Mouse (Mus musculus) adrenal gland, adult 18-20 months (tissue): ENCODE data around the gene Fam136a. TPM values are rescaled to one million over a fixed set of nuclear protein-coding genes. Genes with fewer than 3 reads are reported as not detected.
A peak's percentile ranks its signal among the peaks of the same experiment; 100 is the strongest.

Source experiments
- DNase-seq, 2 experiments: peaks; one replicate each; pipeline ENCODE4 v3.0.0; 2021 to 2022; ENCODE audit warnings: low spot score in 2 of 2
- total RNA-seq, 2 experiments: library from RNA; stranded (reverse); gene quantifications; 1 replicate in 1 of 2; 2 replicates in 1 of 2; pipeline ENCODE4 v1.2.3; 2021

Gene Fam136a
- total RNA-seq, 2 experiments from 2014 or later, result 51.0 to 78.9 TPM

GRCm38 (mm10) chr6:86395969-86396368 is 30.5 kb downstream of the Fam136a start:
- DNase-seq, result no peak

GRCm38 (mm10) chr6:86396581-86397256 is 31.3 kb downstream of the Fam136a start, which contains the start of gene Pcyox1:
Gene Pcyox1, minus strand, starts transcription at chr6:86397154.
- DNase-seq, result peak; percentile 88 to 90

GRCm38 (mm10) chr6:86397257-86397980 is 32.0 kb downstream of the Fam136a start:
- no peak for DNase-seq

DNA sequence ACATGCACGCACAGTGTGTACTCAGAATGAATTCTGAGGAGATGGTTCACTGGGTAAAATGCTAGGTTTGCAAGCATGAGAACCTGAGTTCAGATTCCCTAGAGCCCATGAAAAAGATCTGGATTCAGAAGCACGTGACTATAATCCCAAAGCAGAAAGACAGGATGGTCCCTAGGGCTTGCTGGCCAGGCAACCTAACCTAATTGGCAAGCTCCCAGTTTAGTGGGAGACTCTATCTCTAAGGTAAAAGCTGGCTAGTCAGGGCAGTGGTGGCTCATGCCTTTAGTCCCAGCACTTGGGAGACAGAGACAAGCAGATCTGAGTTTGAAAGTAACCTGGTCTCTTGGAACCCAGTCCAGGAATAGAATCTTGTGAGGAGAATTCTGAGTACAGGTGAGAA is 33.5 kb downstream of the Fam136a start:
- DNase-seq, result no peak

DNA sequence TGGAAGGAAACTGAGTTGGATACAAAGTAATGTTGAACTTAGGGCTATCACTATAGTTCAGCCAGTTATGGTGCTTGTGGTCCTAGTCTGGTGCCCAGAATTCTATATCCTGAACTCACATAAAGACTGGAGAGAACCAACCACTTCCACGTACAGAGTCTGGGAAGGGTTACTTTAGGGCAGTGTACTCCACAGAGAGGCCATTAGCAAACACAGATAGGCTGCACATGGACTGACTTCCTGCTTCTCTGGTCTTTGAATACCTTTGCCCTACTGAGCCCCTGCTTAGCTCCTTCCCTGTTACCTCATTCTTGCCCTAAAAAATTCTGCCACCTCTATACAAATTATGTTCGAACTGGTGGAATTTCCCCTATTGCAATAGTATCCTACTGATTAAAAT is 34.5 kb downstream of the Fam136a start:
- DNase-seq, result no peak

DNA sequence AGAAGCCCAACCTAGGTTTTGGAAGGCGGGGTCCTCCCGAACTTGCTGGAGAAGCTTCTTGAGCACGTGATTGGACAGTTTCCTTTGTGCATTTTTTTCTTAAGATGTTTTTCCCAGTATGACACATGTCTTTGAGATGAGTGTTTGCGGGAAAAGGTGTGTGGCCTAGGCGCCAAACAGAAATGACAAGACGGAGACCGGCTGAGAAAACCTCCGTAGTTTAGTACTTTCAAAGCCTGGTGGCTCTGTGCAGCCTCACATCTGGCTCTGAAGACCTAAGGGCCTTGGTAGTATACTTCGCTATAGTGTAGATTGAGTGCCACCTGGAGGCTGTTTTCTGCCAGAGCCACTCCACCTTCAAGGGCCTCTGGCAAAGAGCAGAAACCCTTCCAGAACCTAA is 35.5 kb downstream of the Fam136a start:
- DNase-seq, result peak; percentile 63 to 70

- no peak for DNase-seq
Observed at GRCm38 (mm10) chr6:86402681-86403607, 37.5 kb downstream of the Fam136a start.

DNA sequence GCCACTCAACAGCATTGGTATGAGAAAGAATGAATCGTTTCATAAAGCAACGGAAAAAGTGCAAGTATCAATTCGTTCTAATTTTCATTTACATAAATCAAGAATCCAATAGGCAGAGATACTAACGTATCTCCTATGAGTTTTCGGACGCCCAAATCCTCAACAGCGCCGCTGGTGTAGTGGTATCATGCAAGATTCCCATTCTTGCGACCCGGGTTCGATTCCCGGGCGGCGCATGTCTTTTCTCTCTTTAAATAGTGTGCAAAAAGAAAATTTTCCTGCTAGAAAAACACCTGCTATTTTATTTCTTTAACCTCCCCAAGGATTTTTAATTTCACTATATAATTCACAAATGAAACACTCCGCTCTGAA is 38.3 kb downstream of the Fam136a start:
- DNase-seq, result peak; percentile 93 to 94

- peak; percentile 92 for DNase-seq
Observed at GRCm38 (mm10) chr6:86404100-86404861, 38.8 kb downstream of the Fam136a start, which contains the start of gene Tia1. Gene Tia1, plus strand, starts transcription at chr6:86404219.

DNA sequence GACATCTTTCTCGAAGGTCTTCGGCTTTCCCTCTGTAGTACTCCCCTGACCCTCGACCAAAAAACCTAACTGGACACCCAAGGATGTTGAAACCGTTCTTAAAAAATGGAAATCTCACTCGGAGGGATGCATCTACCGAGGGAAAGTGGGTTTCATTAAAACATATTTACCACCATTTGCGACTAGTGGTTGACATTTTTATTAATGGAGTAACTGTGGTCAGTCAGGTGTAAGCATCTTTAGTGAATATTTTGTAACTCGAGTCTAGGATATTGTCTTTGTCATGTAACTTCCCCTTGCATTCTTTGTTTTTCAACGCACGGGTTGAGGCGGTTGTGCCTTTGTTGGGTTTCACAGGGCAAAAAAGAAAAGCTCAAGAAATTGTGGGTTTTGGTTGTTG is 39.5 kb downstream of the Fam136a start:
- no peak for DNase-seq

- DNase-seq, result no peak
Observed at GRCm38 (mm10) chr6:86406306-86406705, 40.9 kb downstream of the Fam136a start.

- DNase-seq, result no peak
Observed at GRCm38 (mm10) chr6:86418711-86419110, 53.3 kb downstream of the Fam136a start.

DNA sequence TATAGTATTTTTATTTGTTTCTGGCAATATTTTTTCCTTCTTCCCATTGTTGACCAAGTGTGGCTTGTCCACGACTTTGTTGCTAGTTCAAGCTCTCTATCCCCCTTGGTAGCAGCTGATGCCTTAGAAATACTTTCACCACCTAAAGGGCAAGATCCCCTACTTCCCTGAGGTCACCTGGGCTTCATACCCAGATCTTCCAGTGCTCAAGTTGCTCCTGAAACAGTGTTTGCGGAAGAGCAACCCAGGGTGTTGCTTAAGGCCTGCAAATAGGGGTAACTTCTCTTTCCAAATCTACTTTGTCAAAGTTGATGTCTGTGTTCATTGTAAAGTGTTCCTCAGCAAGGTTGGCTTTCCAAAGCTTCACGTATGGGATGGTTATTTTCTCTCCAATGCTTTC is 53.8 kb downstream of the Fam136a start:
- DNase-seq, result no peak

Other genes with a start within 250 kb of the Fam136a start
- 10 to 100 TPM in 1 of 2 experiments, 1 to 10 TPM in 1; 5.1 to 14.0 TPM for gene Tgfa, start 170.4 kb upstream of the Fam136a start, total RNA-seq
- gene Snrpg, start 5.7 kb downstream of the Fam136a start, total RNA-seq, result 100 to 1,000 TPM; 115 to 384 TPM
- gene Pcyox1, start 31.5 kb downstream of the Fam136a start, total RNA-seq, result 100 to 1,000 TPM; 114 to 221 TPM
- gene Tia1, start 38.6 kb downstream of the Fam136a start, total RNA-seq, result 10 to 100 TPM; 40.3 to 56.3 TPM
- 1 to 10 TPM in 1 of 2 experiments, not detected in 1; 2.7 TPM for gene Gm44790, start 61.0 kb downstream of the Fam136a start, total RNA-seq
- gene C87436, start 72.7 kb downstream of the Fam136a start, total RNA-seq, result 10 to 100 TPM; 18.1 to 18.6 TPM
- gene Pcbp1, start 160.7 kb downstream of the Fam136a start, total RNA-seq, result 100 to 1,000 TPM; 331 to 339 TPM